Mouse (Mus musculus) left cerebral cortex, postnatal 25 days (tissue): ENCODE measurements at regions not wholly inside any gene's neighbourhood (a gene's known extent, or its start where the extent isn't known, plus 50 kb on each side); places are given as distances from the start of the nearest gene placed in this dataset.

Experiments
- DNase-seq, 2 experiments: peaks; one replicate each; pipeline ENCODE4 v3.0.0; 2022; ENCODE audit warnings: low spot score in 2 of 2, mixed read lengths in 1 of 2
- intact Hi-C: fragments of 180-260 bp; cut with DNase I; formaldehyde crosslinking; loops from one replicate; pipeline ENCODE4 v1.15.1; 2025

DNA sequence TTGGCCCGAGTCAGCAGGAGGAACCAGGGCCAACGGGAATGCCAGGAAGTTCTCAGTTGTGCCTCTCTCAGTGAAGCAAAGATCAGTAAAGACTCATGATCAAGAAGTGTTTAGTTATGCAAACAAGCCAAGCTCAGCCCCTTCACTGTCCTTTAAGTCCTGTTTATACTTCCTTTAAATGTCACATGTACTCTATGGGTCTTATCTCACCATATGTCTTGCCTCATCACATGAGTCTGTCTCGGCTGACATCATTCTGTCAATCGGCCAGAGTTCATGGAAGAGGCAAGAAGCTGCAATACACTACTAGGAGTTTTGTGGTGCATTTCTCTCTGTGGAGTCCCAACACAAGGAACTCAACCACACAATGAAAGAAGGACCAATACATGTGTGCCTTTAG lies 71.8 kb downstream of the Scp2d1 start:
- intact Hi-C loops: no loop called here
- no peak for DNase-seq

DNA sequence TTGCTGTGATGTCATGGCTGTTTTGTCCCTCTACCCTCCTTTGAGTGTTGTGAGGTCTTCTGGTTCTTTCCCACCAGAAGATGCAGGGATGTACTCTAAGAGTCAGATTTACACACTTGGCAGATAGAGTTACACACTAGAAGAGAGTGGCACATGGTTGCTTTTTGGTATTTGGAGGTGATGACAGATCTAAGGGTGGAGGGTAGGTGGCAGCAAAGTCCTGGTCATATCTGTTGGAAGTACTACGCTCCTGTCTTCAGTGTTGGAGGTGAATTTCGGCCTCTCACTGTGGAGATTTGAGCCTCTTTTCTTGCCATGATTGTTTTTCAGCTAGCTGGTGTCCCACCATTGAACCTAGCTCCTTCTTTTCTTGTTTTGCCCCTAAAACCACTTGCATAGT lies 73.0 kb downstream of the Scp2d1 start:
- DNase-seq: peak in 1 of 2 experiments; percentile 14
- intact Hi-C loops: no loop called here

DNA sequence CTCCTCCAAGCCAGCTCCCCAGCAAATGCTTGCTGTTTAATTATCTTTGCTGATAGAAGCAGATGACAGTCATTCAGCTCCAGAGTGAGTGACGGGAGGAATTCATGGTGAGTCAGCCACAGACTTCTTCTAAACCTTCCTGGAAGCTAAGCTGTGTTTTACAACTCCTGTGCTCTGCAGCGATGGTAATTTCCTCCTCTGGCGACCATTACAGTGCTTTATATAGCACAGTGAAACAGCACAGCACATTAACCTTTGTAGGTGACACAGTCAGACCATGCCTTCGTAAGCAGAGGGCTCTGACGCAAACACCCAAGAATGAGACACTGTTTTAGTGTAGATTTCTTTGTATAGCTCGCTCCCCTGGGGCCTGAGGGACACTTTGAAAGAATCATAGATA lies 83.3 kb downstream of the Scp2d1 start:
- DNase-seq: no peak
- intact Hi-C loops: no loop called here

DNA sequence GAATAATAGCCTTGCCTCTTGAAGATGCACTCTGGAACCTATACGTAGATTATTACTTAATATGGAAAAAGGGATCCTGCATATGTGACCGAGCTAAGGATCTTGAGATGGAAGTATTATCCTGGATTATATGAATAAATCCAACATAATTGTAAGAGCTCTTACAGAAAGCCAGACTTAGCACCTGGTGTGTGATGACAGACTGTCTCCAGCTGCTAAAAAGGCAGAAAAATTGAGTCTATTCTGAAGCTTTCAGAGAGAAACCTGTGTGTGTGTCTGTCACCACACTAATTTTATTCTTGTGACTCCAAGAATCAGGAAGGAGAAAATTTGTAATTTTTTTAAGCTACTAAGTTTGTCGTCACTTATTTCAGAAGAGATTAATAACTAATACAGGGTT lies 122.4 kb downstream of the Scp2d1 start:
- peak in 1 of 2 experiments; percentile 30 for DNase-seq

DNA sequence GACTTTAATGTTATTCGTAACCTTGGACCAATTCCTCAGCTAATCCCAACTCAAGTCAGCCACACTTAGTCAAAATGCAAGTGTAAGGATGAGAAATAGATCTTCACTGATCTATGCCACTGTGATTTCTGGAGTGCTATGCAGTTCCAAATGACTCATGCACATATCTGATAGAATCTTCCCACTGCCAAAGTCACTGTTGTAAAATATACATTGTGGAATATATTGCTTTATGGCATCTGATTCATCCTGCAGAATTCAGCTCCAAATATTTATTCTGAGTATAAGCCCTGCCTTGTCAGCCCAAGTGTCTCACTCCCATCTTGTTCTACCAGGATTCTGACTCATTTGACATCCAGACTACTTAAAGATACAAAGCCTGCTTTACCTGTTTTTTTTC lies 123.0 kb downstream of the Scp2d1 start:
- intact Hi-C loops: no loop called here
- peak in 1 of 2 experiments; percentile 64 for DNase-seq

More for the DNA sequence above, 122.4 kb downstream of the Scp2d1 start:
- intact Hi-C loops: no loop called here

DNA sequence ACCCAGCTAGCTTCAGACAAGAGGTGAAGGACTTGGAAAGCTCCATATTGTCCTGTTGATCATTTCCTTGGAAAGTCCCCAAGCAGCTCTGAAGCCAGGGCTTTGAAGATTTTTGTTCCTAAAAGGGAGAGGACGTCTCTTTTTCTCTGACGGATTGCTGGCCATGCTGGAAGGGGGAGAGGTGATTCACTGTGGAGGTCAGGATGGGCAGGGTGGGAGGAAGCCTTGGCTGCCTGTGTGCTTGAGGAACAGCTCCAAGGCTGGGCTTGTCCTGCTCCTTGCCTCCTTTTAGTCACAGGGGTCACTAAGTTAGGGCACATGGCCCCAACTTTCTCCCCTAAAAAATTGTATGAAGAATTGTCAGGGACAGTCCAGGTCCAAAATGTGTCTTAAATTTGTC lies 125.8 kb downstream of the Scp2d1 start:
- no peak for DNase-seq
- intact Hi-C loops: no loop called here
